In genomic region chr3:64987665-64988064, GRCm38 (mm10) we compare ENCODE assay signal across 9 mouse cellular contexts.
DNase-seq lines count a peak whose midpoint lies in the region; ATAC-seq and TF ChIP-seq lines count a peak whose summit lies in the region.
"Had no signal": no experiment of that assay in that cellular context is flagged by ENCODE, and none has a peak within 500 bp of the region (broad histone marks: within the 10 kb centered on the region; RNA-seq: fewer than 3 reads in every experiment).

No protein-coding gene starts in this region.

- 73% methylated on average over 1 of the region's 1 CpGs for WGBS in intestine, postnatal 0 days
- 68% methylated on average over 1 of the region's 1 CpGs for WGBS in intestine, embryonic 16.5 days

- H3K4me1 ChIP-seq in intestine, postnatal 0 days (replicated peaks; ENCODE audit: control insufficient read depth, insufficient read depth, low read length): no peaks in the 10 kb centered on the region
- no peaks in the 10 kb centered on the region for H3K4me1 ChIP-seq in intestine, embryonic 16.5 days (ENCODE audit: control insufficient read depth, insufficient read depth, low read length)
- no peaks in the 10 kb centered on the region for H3K4me1 ChIP-seq in ES-E14 (ENCODE audit: control insufficient read depth in 2 of 2, insufficient read depth in 2 of 2, low read length in 2 of 2, poor library complexity in 1 of 2)
- H3K4me1 ChIP-seq: heart, embryonic 12.5 days had no signal

- H3K36me3 ChIP-seq in intestine, postnatal 0 days (ENCODE audit: control insufficient read depth, insufficient read depth): no peaks in the 10 kb centered on the region
- no peaks in the 10 kb centered on the region for H3K36me3 ChIP-seq in intestine, embryonic 16.5 days (ENCODE audit: control insufficient read depth, insufficient read depth, low read length)
- H3K36me3 ChIP-seq in ES-E14 (ENCODE audit: control insufficient read depth, insufficient read depth, low read length, poor library complexity, severe bottlenecking): no peaks in the 10 kb centered on the region
- H3K36me3 ChIP-seq: heart, embryonic 12.5 days had no signal

- H3K27me3 ChIP-seq in intestine, postnatal 0 days (replicated peaks; ENCODE audit: control insufficient read depth, insufficient read depth, low read length): no peaks in the 10 kb centered on the region
- no peaks in the 10 kb centered on the region for H3K27me3 ChIP-seq in intestine, embryonic 16.5 days (replicated peaks; ENCODE audit: control insufficient read depth, insufficient read depth, low read length)
- H3K27me3 ChIP-seq: heart, embryonic 12.5 days had no signal

- H3K27ac ChIP-seq in intestine, postnatal 0 days (ENCODE audit: low read depth, low read length): no peak overlapping the region
- H3K27ac ChIP-seq in intestine, embryonic 16.5 days (ENCODE audit: low read length): no peak overlapping the region
- H3K27ac ChIP-seq in ES-E14 (ENCODE audit: insufficient read depth, low read depth, low read length, poor library complexity, severe bottlenecking): no peak overlapping the region

- no peak for ATAC-seq in intestine, postnatal 0 days
- no peak for ATAC-seq in intestine, embryonic 16.5 days
- no peak for ATAC-seq in monocyte, adult 5-6 weeks (replicated peaks; ENCODE audit: insufficient number of reproducible peaks, low FRiP score, low TSS enrichment, poor library complexity, severe bottlenecking)

- TF ChIP-seq CTCF in intestine, postnatal 0 days (IDR thresholded peaks at IDR 0.05; ENCODE audit: low read depth): peak; percentile 65

- no peaks in the 10 kb centered on the region for H3K9me3 ChIP-seq in intestine, postnatal 0 days (ENCODE audit: control insufficient read depth)
- H3K9me3 ChIP-seq in intestine, embryonic 16.5 days (ENCODE audit: control insufficient read depth, low read length): no peaks in the 10 kb centered on the region
- no peaks in the 10 kb centered on the region for H3K9me3 ChIP-seq in ES-E14 (ENCODE audit: control insufficient read depth, insufficient read depth, low read depth, low read length)

- peak; percentile 4 for DNase-seq in ES-E14 (ENCODE audit: low read depth, low spot score)
- DNase-seq in cerebellum, adult 18-20 months: peak; percentile 44 to 55
- DNase-seq in left cerebral cortex, adult 8-10 months (ENCODE audit: low spot score in 2 of 2): peak; percentile 11 to 21
- DNase-seq in thymus, postnatal 14 days: no peak
- no peak for DNase-seq in lung, postnatal 14 days

- no peak overlapping the region for H3K4me2 ChIP-seq in intestine, postnatal 0 days (replicated peaks; ENCODE audit: low read depth)
- H3K4me2 ChIP-seq in intestine, embryonic 16.5 days (ENCODE audit: low read depth, low read length): no peak overlapping the region
- H3K4me2 ChIP-seq: heart, embryonic 12.5 days had no signal

- in situ Hi-C loops in ES-E14 (cut with MboI; ENCODE audit: low sequenced_read_pairs in 2 of 2, unreplicated experiment in 2 of 2): no loop called here

- H3K9ac ChIP-seq in intestine, postnatal 0 days (ENCODE audit: low read depth, low read length): no peak overlapping the region
- no peak overlapping the region for H3K9ac ChIP-seq in intestine, embryonic 16.5 days (ENCODE audit: low read depth, low read length)
- no peak overlapping the region for H3K9ac ChIP-seq in ES-E14 (ENCODE audit: insufficient read depth, low read depth, low read length, poor library complexity, severe bottlenecking)
- H3K9ac ChIP-seq: heart, embryonic 12.5 days had no signal

- no peak overlapping the region for H3K4me3 ChIP-seq in intestine, postnatal 0 days (ENCODE audit: low read depth, low read length)
- H3K4me3 ChIP-seq in intestine, embryonic 16.5 days (ENCODE audit: low read length): no peak overlapping the region
- H3K4me3 ChIP-seq in ES-E14 (ENCODE audit: insufficient read depth in 1 of 2, low read depth in 1 of 2, low read length in 2 of 2, poor library complexity in 1 of 2, severe bottlenecking in 1 of 2): no peak overlapping the region
- H3K4me3 ChIP-seq: heart, embryonic 12.5 days had no signal

TF ChIP-seq in ES-E14, 5 proteins besides CTCF, POLR2A, EP300 and RAD21:
- TF ChIP-seq HCFC1 (IDR thresholded peaks at IDR 0.05; ENCODE audit: borderline replicate concordance, insufficient read depth, low read length): no peak
- no peak for TF ChIP-seq ZC3H11A (IDR thresholded peaks at IDR 0.05; ENCODE audit: borderline replicate concordance, low read depth, low read length)
- no peak for TF ChIP-seq ZNF384 (IDR thresholded peaks at IDR 0.05; ENCODE audit: low read depth, low read length)
- TF ChIP-seq CHD2 (IDR thresholded peaks at IDR 0.05; ENCODE audit: low read depth, low read length): no peak
- no peak for TF ChIP-seq MAFK (IDR thresholded peaks at IDR 0.05; ENCODE audit: insufficient read depth, low read depth, low read length)

Comparison
In these comparisons a context has a peak if more than half of its experiments do, and no peak if none do; other contexts are left out.
1. DNase-seq: peak in ES-E14 (single experiment), cerebellum, adult 18-20 months (2 of 2) and left cerebral cortex, adult 8-10 months (2 of 2); none in thymus, postnatal 14 days (single experiment) and lung, postnatal 14 days (single experiment).